Mouse (Mus musculus) megakaryocyte, embryonic 14.5 days (primary cell): Measurements from ENCODE around the gene Stox2.

ENCODE experiments used
- FLI1 ChIP-seq: IDR thresholded peaks from 2 replicates; pipeline ENCODE4 v1.6.1; 2012; ENCODE audit warnings: low read length, inconsistent platforms, mixed read lengths
- GATA1 ChIP-seq: IDR thresholded peaks from 3 replicates; pipeline ENCODE4 v1.6.1; 2012; ENCODE audit warnings: mixed read lengths, low read length, inconsistent platforms, borderline replicate concordance

DNA sequence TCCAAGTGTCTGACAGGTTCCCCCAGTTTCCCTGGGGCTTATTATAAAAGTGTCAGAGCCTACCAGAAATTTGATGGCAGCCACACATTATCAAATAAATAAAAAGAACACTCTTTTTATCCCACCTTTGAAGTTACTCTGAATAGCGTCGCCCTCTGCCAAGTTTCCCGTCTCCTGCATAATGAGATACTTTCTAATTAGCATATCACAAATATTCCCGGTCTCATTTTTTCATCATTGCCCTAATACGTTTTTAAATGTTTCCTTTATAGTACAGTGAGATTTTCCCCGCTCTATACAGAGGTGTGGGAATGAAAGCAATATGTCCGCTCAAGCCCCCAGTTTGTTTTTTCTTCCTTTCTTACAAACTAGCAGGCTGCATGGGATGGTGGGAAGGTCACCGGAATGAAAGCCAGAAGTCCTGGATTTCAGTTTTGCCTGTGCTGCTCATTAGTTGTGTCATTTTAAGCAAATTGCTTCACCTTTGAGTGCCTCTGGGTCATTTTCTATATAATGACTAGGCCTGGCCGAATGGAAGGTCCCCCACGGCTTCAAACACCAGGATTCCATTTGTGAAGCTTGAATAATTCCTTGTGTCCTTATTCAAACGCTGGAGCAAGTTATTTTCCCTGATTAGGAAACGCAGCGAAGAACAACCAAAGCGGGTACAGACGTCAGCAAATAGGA is 100.9 kb downstream of the Stox2 start:
- TF ChIP-seq FLI1 (no peak), GATA1 (no peak)
